Mouse (Mus musculus): ENCODE results near the gene Creb5.

The Creb5 gene

DNA sequence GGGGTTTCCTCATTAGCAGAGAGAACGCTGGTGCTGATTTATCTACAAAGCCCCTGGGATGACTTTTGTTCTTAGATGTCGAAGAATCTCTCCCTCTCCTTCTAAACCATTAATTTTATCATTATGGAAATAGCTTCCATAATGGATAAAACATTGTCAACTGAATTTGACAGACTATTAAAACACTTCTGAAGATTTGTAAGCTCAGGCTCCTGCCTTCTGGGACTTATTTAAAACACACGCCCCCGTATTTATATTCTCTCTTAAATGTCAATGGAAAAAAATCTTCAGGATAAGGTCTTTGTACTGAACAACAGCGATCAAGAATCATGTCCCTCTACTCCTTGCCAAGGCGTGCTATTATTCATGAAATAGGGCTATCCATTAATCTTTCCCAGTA is 448.6 kb downstream of the Creb5 start:
- DNase-seq (ENCODE audit: low read depth in 2 of 2, low spot score in 2 of 2): no peak

DNA sequence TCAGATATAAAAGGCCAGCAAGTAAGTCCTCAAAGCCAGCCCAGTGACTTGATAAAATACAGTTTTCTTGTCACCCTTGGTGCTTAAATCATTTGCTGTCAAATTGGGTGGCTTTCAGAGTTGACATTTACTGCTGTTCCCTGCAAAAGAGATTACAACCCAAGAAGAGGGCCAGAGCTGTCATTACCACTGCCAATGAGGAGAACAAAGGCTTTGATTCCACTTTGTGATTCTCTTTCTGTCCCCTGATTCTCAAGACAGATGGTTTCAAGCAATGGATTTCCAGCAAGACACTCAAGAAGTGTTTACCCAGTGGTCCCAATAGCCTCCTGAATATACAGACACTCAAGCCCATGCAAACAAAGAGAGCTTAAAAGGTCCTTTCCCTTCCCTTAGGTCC is 451.1 kb downstream of the Creb5 start:
- DNase-seq (ENCODE audit: low read depth in 2 of 2, low spot score in 2 of 2): no peak

DNA sequence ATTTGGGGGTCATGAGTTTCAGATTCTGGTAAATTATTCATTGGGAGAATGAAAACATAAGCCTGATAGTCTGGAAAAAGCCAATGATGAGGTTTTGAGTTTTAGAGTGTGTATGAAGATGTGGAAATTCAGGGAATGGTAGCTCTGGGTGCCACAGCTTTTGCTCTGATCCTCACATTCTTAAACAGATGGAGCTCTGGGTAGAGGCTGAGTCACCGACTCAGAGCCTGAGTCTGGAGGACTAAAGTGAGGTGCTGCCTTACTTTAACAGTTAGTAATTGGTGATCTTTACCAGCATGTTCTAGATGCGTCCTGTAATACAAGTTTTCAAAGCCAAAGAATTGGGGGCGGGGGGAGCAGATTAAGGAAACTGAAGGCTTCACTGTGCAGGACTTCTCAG is 454.2 kb downstream of the Creb5 start:
- no peak for DNase-seq (ENCODE audit: low read depth in 2 of 2, low spot score in 2 of 2)

Measured in CD8-positive naive resting alpha-beta T cell, adult 2 months (primary cell).